Mouse (Mus musculus) liver, embryonic 13.5 days (tissue): ENCODE measurements at regions not wholly inside any gene's neighbourhood (a gene's known extent, or its start where the extent isn't known, plus 50 kb on each side); places are given as distances from the start of the nearest gene placed in this dataset.

Experiments used
- ATAC-seq: fragments of 200-750 bp; cut with Nextera tagmentation; 2 replicates; pipeline ENCODE4 v1.8.0; 2017; ENCODE audit warnings: low read depth, mild to moderate bottlenecking, moderate number of reproducible peaks, moderate library complexity
- DNase-seq: peaks from one replicate; pipeline ENCODE4 v3.0.0; 2022
- H3K27ac ChIP-seq: fragments of 300-500 bp; sonication (generic); 2 replicates; pipeline ENCODE4 v1.5.1; 2015; ENCODE audit warnings: moderate library complexity, mild to moderate bottlenecking, inconsistent platforms
- H3K27me3 ChIP-seq: fragments of 300-500 bp; sonication (generic); 2 replicates; pipeline ENCODE4 v1.6.1; 2015; ENCODE audit warnings: mild to moderate bottlenecking, inconsistent platforms
- H3K36me3 ChIP-seq: fragments of 300-500 bp; sonication (generic); 2 replicates; pipeline ENCODE4 v1.6.1; 2015; ENCODE audit warnings: mild to moderate bottlenecking, inconsistent platforms
- H3K4me1 ChIP-seq: fragments of 300-500 bp; sonication (generic); replicated peaks from 2 replicates; pipeline ENCODE4 v1.6.1; 2015; ENCODE audit warnings: inconsistent platforms
- H3K4me2 ChIP-seq: fragments of 300-500 bp; sonication (generic); 2 replicates; pipeline ENCODE4 v1.6.1; 2015; ENCODE audit warnings: inconsistent platforms, mild to moderate bottlenecking, moderate library complexity
- H3K4me3 ChIP-seq: fragments of 300-500 bp; sonication (generic); replicated peaks from 2 replicates; pipeline ENCODE4 v1.5.1; 2015; ENCODE audit warnings: mild to moderate bottlenecking, inconsistent platforms
- H3K9ac ChIP-seq: fragments of 300-500 bp; sonication (generic); 2 replicates; pipeline ENCODE4 v1.6.1; 2015; ENCODE audit warnings: mild to moderate bottlenecking, inconsistent platforms
- H3K9me3 ChIP-seq: fragments of 300-500 bp; sonication (generic); replicated peaks from 2 replicates; pipeline ENCODE4 v1.6.1; 2016; ENCODE audit warnings: inconsistent platforms
- WGBS: fragments of 180-500 bp; shearing (Covaris S2); methylation state at CpG from one replicate; pipeline ENCODE4 v1.1.7; 2015; ENCODE audit not compliant: insufficient replicate concordance; 5-methylcytosine and 5-hydroxymethylcytosine counted together

DNA sequence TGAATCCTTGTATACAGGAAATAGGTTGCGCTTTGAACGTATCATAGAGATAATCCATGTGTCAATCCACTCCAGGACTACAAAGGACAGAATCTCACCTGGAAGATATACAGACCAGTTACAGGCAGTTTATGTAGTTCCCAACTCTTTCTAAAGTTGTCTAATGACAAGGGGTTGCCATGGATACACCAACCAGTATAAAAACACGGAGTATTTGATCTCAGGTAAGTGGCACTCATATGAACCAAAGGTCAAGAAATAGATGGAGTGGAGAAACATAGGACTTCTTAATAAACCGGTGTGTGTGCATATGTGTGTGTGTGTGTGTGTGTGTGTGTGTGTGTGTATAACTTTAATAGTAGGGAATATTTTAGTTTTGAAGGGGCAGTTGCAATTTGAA lies 266.0 kb upstream of the Arrdc4 start:
- Histone ChIP-seq H3K9ac (no peak overlapping the region), H3K36me3 (no peaks in the 10 kb centered on the region), H3K4me2 (no peak overlapping the region), H3K9me3 (no peaks in the 10 kb centered on the region), H3K4me3 (no peak overlapping the region), H3K4me1 (no peaks in the 10 kb centered on the region), H3K27me3 (no peaks in the 10 kb centered on the region), H3K27ac (no peak overlapping the region)
- ATAC-seq: no peak
- no peak for DNase-seq
- WGBS: 67% methylated on average over 4 of the region's 4 CpGs

DNA sequence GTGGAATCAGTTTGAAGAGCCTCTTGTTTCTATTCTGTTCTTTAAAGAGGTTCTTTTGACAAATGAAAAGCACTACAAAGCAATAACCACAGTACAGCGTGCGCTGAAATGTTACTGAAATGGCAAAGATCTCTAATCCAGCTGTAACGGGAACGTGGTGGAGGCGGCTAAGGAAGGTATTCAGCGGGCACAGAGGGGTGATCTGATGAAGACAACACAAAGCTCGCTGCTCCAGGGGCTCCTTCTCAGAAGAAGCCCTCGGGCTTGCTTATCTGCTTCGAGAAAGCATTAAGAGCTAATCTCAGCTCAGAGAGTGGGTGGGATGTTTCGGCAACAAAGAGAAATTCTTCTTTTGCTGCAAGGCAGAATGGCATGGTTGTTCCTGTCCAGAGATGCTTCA lies 258.2 kb upstream of the Arrdc4 start:
- no peak overlapping the region for H3K27ac ChIP-seq
- no peak overlapping the region for H3K4me3 ChIP-seq
- H3K27me3 ChIP-seq: no peaks in the 10 kb centered on the region
- 70% methylated on average over 10 of the region's 10 CpGs for WGBS
- no peak for DNase-seq
- H3K4me2 ChIP-seq: no peak overlapping the region
- ATAC-seq: no peak
- H3K4me1 ChIP-seq: no peaks in the 10 kb centered on the region
- no peak overlapping the region for H3K9ac ChIP-seq
- H3K9me3 ChIP-seq: 0 out of 2 replicates have a peak, but pooled peaks cover 3% of the 10 kb centered on the region
- no peaks in the 10 kb centered on the region for H3K36me3 ChIP-seq

DNA sequence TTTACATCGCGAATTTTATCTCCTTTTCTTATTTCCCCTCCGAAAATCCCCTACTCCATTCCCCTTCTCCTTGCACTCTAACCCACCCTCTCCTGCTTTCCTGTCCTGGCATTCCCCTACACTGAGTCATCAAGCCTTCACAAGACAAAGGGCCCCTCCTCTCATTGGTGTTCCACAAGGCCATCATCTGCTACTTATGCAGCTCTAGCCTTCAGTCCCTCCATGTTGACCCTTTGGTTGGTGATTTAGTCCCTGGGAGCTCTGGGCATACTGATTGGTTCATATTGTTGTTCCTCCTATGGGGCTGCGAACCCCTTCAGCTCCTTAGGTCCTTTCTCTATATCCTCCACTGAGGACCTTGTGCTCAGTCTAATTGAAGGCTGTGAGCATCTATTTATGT lies 239.0 kb upstream of the Arrdc4 start:
- Histone ChIP-seq H3K27ac (no peak overlapping the region), H3K9me3 (no peaks in the 10 kb centered on the region), H3K9ac (no peak overlapping the region), H3K36me3 (no peaks in the 10 kb centered on the region), H3K4me1 (no peaks in the 10 kb centered on the region), H3K4me3 (no peak overlapping the region), H3K27me3 (no peaks in the 10 kb centered on the region), H3K4me2 (no peak overlapping the region)
- 57% methylated on average over 4 of the region's 4 CpGs for WGBS
- DNase-seq (no peak), ATAC-seq (no peak)

DNA sequence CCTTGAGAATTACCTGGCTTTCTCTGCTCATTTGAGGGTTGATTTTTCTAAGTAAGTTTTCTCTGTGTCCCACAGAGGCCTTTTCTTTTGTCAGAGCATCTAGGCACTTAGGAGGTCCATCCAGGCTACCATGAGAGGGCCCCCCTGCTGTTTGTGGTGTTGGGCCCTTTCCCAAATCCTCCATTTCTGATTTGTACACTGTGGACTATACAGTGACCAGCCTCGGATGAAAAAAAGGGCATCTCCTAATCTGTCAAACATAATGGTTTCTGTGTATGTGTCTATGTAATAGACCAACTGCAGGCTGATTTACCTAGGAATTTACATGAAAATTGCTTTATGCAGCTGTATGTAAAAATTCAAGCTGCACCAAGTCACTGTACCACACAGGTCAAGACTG lies 234.9 kb upstream of the Arrdc4 start:
- ATAC-seq (no peak), DNase-seq (no peak)
- H3K4me2 ChIP-seq: no peak overlapping the region
- WGBS: 33% methylated on average over 1 of the region's 1 CpGs
- H3K4me3 ChIP-seq: no peak overlapping the region
- no peak overlapping the region for H3K27ac ChIP-seq
- H3K27me3 ChIP-seq: no peaks in the 10 kb centered on the region
- H3K36me3 ChIP-seq: no peaks in the 10 kb centered on the region
- no peaks in the 10 kb centered on the region for H3K9me3 ChIP-seq
- H3K9ac ChIP-seq: no peak overlapping the region
- no peaks in the 10 kb centered on the region for H3K4me1 ChIP-seq

DNA sequence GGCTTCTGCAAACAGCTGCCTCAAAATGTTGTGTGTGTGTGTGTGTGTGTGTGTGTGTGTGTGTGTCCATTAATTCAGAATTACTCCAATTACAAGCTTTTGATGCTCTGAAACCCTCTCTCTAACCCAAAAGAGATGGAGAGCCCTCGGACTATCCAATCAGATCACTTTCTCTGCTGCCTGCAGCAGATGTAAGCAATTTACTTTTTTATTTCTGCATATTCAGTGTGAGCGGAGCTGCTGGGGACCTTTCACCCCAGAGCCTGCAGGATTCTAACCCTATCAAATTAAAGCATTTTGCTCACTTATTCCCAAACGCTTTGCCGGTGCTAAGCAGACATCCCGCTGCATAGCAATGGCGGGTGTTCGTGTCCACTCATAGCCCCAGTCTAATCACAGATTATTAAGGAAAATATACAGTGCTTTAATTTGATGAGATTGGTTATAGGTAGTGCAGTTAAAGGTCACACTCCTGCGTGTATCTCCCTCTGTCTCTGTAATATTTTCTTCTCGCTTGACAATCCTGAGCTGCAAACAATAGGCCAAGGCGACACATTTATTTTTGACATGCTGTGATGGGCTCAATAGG lies 234.0 kb upstream of the Arrdc4 start:
- Histone ChIP-seq H3K36me3 (no peaks in the 10 kb centered on the region), H3K27ac (no peak overlapping the region), H3K9ac (no peak overlapping the region), H3K27me3 (no peaks in the 10 kb centered on the region), H3K4me3 (no peak overlapping the region), H3K4me1 (no peaks in the 10 kb centered on the region), H3K9me3 (no peaks in the 10 kb centered on the region), H3K4me2 (no peak overlapping the region)
- 72% methylated on average over 10 of the region's 10 CpGs for WGBS
- ATAC-seq (no peak), DNase-seq (no peak)

DNA sequence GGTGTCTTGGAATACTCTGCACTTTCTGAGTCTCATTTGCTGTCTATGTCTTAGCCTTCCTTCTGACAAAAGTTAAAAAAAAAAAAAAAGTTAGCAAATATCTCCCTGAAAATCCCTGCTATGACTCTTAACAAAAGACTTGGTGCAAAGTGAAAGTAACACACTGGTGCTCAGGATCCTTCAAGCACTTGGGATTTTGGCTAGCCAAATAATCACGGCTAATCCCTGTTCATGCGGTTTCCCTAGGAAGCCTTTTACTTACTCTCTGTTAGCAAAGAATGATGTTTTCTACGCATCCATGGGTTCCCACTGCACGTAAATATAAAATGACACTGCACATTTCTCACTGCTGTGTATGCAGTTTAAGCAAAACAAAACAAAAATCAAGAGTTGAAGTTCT lies 229.5 kb upstream of the Arrdc4 start:
- no peaks in the 10 kb centered on the region for H3K36me3 ChIP-seq
- DNase-seq (no peak), ATAC-seq (no peak)
- no peaks in the 10 kb centered on the region for H3K4me1 ChIP-seq
- H3K9ac ChIP-seq: no peak overlapping the region
- WGBS: 43% methylated on average over 4 of the region's 4 CpGs
- H3K27ac ChIP-seq: no peak overlapping the region
- H3K9me3 ChIP-seq: no peaks in the 10 kb centered on the region
- H3K4me2 ChIP-seq: no peak overlapping the region
- H3K4me3 ChIP-seq: no peak overlapping the region
- no peaks in the 10 kb centered on the region for H3K27me3 ChIP-seq

DNA sequence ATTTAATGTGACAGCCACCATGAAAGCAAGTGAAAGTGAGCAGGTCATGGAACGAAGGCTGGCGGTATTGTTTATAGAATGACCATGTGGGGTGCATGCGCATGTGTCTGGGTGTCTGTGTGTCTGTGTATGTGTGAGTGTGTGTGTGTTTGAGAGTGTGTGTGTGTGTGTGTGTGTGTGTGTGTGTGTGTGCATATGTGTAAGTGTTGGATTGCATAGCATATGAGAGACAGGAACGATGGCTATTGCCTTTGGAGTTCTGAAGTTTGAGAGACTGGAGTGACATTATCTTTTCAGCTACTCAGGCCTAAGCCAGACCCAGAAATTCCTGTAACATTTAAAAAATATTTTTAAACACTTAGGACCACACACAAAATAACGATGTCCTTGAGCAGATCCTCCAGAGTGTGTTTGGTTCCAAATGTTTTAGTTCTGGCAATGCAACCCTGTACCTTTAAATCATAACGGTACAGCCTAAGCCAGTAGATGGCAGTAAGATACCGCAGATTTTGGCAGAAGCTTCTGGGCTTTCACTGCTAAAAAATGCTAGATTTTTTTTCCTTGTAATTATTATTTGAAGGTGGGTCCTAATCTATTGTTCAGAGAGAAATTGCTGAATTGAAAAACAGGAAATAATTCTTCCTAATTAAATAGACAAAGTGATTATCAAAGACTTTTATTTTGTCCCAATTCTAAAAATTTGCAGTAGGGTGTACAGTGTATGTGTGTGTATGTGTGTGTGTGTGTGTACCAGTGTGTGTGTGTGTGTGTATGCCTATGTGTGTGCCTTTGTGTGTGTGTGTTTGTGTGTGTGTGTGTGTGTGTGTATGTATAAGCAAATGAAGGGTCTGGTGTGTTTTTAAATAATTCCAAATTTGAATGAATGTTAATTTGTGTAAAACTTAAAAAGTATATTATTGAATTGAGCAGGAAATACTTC lies 228.0 kb upstream of the Arrdc4 start:
- H3K36me3 ChIP-seq: no peaks in the 10 kb centered on the region
- H3K4me1 ChIP-seq: no peaks in the 10 kb centered on the region
- no peak for ATAC-seq
- no peak overlapping the region for H3K4me3 ChIP-seq
- H3K4me2 ChIP-seq: no peak overlapping the region
- H3K9ac ChIP-seq: no peak overlapping the region
- no peak for DNase-seq
- 50% methylated on average over 7 of the region's 7 CpGs for WGBS
- H3K27me3 ChIP-seq: no peaks in the 10 kb centered on the region
- no peak overlapping the region for H3K27ac ChIP-seq
- H3K9me3 ChIP-seq: no peaks in the 10 kb centered on the region

DNA sequence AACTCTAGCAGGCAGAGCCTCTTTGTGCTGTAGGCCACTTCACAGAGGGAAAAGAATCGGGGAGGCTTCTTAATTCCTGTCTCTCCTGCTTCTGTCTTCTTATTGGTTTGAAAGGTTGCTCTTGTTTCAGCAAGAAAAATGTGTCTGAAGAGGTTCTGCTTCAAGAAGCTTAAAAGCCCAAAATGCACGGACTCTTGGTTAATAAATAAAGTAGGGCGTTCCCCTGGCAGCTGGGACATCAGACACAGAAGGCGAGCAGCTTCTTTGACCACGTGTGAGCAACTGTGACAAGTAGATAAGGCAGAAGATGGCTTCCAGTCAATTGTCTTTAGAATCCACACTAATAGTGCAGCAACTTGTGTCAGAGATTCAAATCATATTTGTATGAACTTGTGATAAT lies 226.9 kb upstream of the Arrdc4 start:
- no peak for DNase-seq
- H3K4me2 ChIP-seq: no peak overlapping the region
- H3K9ac ChIP-seq: no peak overlapping the region
- 29% methylated on average over 5 of the region's 5 CpGs for WGBS
- ATAC-seq: no peak
- no peaks in the 10 kb centered on the region for H3K36me3 ChIP-seq
- H3K27me3 ChIP-seq: no peaks in the 10 kb centered on the region
- H3K9me3 ChIP-seq: no peaks in the 10 kb centered on the region
- no peaks in the 10 kb centered on the region for H3K4me1 ChIP-seq
- H3K4me3 ChIP-seq: no peak overlapping the region
- H3K27ac ChIP-seq: no peak overlapping the region

DNA sequence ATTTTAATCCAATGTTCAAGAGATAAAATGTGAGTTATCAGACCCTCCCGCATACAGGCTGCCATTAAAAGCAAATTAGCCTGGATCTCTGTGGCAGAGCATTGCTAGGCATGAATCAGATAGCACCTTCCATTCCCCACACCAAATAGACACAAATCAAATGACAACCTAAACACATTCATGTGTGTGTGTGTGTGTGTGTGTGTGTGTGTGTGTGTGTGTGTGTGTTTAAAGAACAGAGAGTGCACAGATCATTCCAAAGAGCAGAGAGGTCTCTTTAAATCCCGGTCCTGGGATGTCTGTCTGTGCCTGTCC lies 226.5 kb upstream of the Arrdc4 start:
- Histone ChIP-seq H3K9me3 (no peaks in the 10 kb centered on the region), H3K9ac (no peak overlapping the region), H3K27ac (no peak overlapping the region), H3K4me3 (no peak overlapping the region), H3K4me1 (no peaks in the 10 kb centered on the region), H3K27me3 (no peaks in the 10 kb centered on the region), H3K36me3 (no peaks in the 10 kb centered on the region), H3K4me2 (no peak overlapping the region)
- WGBS: 57% methylated on average over 2 of the region's 2 CpGs
- DNase-seq (no peak), ATAC-seq (no peak)

DNA sequence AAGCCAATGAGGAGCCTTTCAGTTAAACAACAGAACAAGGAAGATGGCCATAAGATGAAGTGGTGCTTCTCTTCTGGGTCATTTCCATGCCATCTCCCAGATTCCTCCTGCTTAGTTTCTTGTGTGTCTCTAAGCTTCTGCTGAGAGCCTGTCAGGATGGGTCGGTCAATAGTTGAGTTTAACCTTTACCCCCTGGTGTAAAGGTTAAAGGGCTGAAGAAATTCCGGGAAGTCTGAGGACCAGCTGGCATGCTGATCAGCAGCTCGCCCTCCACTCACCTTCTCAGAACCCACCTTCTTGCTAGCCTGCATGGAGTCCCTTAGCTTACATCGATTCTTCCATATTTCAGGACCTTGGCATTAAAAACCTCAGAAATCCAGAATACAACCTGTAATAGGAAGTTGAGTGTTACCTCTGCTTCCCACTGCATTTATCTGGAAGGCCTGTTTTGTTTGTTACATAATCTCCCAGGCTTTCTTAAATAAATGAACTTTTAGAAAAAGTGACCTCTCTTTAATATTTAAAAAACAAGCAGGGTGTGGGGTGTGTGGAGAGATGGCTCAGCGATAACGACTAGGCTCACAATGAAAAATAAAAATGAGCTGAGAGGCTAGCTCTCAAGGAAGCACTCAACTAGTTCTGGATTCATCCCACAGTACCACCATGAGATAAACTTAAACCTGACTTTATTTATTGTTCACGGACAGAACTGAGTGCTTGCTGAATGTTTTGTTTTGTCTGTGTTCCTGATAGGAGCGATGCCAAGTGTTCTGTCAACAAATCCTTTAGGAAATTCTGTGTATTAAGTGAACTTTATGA lies 225.9 kb upstream of the Arrdc4 start:
- WGBS: 68% methylated on average over 8 of the region's 8 CpGs
- no peak for ATAC-seq
- H3K4me3 ChIP-seq: no peak overlapping the region
- H3K4me1 ChIP-seq: no peaks in the 10 kb centered on the region
- no peak overlapping the region for H3K27ac ChIP-seq
- no peak overlapping the region for H3K9ac ChIP-seq
- no peak overlapping the region for H3K4me2 ChIP-seq
- no peak for DNase-seq
- no peaks in the 10 kb centered on the region for H3K27me3 ChIP-seq
- H3K36me3 ChIP-seq: no peaks in the 10 kb centered on the region
- no peaks in the 10 kb centered on the region for H3K9me3 ChIP-seq

DNA sequence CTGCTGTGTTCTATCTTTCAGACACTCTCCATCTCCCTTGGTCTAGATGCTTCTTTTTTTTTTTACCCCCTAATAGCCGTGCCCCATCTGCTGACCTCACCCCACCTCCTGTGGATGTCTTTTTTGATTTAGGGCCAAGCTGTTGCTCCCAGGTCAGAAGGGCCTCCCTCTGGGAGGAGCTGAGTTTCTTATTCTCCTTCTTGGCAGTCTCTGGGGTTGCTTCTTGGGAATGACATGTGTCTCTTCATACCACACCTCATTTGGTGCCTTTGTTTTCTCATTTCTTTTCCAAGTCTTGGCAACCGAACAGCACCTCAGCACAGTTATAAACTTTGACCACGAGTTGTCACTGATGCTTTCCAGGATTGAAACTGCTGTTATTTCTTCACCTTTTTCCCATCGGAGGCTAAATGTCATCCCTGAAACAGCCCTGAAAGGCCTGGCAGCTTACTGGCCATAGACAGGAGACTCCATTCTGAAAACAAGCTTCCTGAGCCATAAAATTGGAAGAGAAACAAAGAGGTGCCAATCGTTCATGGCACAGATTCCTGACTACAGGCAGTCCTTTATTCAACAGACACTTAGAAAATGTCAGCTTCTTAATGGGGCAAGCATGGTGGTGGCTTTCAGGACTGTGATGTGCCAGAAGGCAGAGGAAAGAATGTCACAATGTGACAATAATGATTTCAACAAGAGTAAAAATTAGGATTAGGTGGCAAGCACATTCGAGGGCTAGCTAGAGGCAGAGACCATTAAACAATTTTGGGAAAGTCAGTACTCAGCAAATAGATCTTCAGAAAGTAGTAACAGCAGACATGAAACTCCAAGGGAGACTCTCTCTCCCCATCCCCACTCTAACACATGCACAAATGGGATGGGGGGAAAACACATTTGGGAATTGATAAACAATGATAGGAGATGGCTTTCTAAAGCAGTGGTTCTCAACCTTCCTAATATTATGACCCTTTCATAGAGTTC lies 197.1 kb upstream of the Arrdc4 start:
- no peak overlapping the region for H3K27ac ChIP-seq
- WGBS: 42% methylated on average over 6 of the region's 6 CpGs
- ATAC-seq: no peak
- no peak overlapping the region for H3K9ac ChIP-seq
- no peaks in the 10 kb centered on the region for H3K4me1 ChIP-seq
- no peaks in the 10 kb centered on the region for H3K9me3 ChIP-seq
- H3K36me3 ChIP-seq: no peaks in the 10 kb centered on the region
- no peak overlapping the region for H3K4me2 ChIP-seq
- H3K4me3 ChIP-seq: no peak overlapping the region
- no peaks in the 10 kb centered on the region for H3K27me3 ChIP-seq
- no peak for DNase-seq
